In genomic region chr6:92776356-92776755, GRCm38 (mm10) we compare ENCODE assay signal across 10 mouse cellular contexts. TPM values are rescaled to one million over a fixed set of nuclear protein-coding genes. Genes with fewer than 3 reads are reported as not detected.
DNase-seq lines count a peak whose midpoint lies in the region; ATAC-seq and TF ChIP-seq lines count a peak whose summit lies in the region.
"Had no signal": no experiment of that assay in that cellular context is flagged by ENCODE, and none has a peak within 500 bp of the region (broad histone marks: within the 10 kb centered on the region; RNA-seq: fewer than 3 reads in every experiment).

No protein-coding gene starts in this region.

- H3K27me3 ChIP-seq in cerebellum, adult 2 months (ENCODE audit: control insufficient read depth, insufficient read depth, low read length), result no peaks in the 10 kb centered on the region
- H3K27me3 ChIP-seq in liver, embryonic 14.5 days (ENCODE audit: control insufficient read depth, insufficient read depth, low read length), result no peaks in the 10 kb centered on the region
- H3K27me3 ChIP-seq in liver, embryonic 12.5 days (replicated peaks), result no peaks in the 10 kb centered on the region
- no peaks in the 10 kb centered on the region for H3K27me3 ChIP-seq in forebrain, embryonic 11.5 days (ENCODE audit: control insufficient read depth, insufficient read depth, low read length)
- H3K27me3 ChIP-seq: heart, embryonic 13.5 days had no signal

- H3K27ac ChIP-seq in cerebellum, adult 2 months (ENCODE audit: insufficient read depth, low read length), result no peak overlapping the region
- no peak overlapping the region for H3K27ac ChIP-seq in liver, embryonic 14.5 days
- no peak overlapping the region for H3K27ac ChIP-seq in liver, embryonic 12.5 days
- no peak overlapping the region for H3K27ac ChIP-seq in forebrain, embryonic 11.5 days (ENCODE audit: low read depth, low read length)
- H3K27ac ChIP-seq: heart, embryonic 13.5 days; macrophage had no signal

- no peak for TF ChIP-seq EP300 in liver, embryonic 14.5 days (IDR thresholded peaks at IDR 0.05; ENCODE audit: low read depth)

- 3% methylated on average over 2 of the region's 2 CpGs for WGBS in cerebellum, adult 2 months
- 36% methylated on average over 2 of the region's 2 CpGs for WGBS in liver, embryonic 14.5 days (ENCODE audit: insufficient replicate concordance)
- 30% methylated on average over 2 of the region's 2 CpGs for WGBS in liver, embryonic 12.5 days (ENCODE audit: insufficient replicate concordance)
- 33% methylated on average over 2 of the region's 2 CpGs for WGBS in forebrain, embryonic 11.5 days

- DNase-seq in cerebellum, adult 2 months, result peak in 1 of 2 experiments; percentile 22
- no peak for DNase-seq in cerebellum, adult 11 months
- peak in 1 of 3 experiments; percentile 10 for DNase-seq in liver, embryonic 14.5 days (ENCODE audit: low read depth in 3 of 3, low spot score in 3 of 3)
- peak; percentile 9 for DNase-seq in cerebellum, adult 8-10 months
- DNase-seq in kidney, postnatal 14 days, result peak; percentile 58
- no peak for DNase-seq in forebrain, embryonic 11.5 days (ENCODE audit: low spot score)

- no peak overlapping the region for H3K4me3 ChIP-seq in cerebellum, adult 2 months (replicated peaks; ENCODE audit: insufficient read depth, low read depth, low read length)
- H3K4me3 ChIP-seq in liver, embryonic 14.5 days (ENCODE audit: insufficient read depth in 1 of 2, low read depth in 2 of 2, low read length in 2 of 2), result no peak overlapping the region
- H3K4me3 ChIP-seq in liver, embryonic 12.5 days, result no peak overlapping the region
- no peak overlapping the region for H3K4me3 ChIP-seq in forebrain, embryonic 11.5 days (ENCODE audit: low read depth, low read length)
- H3K4me3 ChIP-seq: heart, embryonic 13.5 days had no signal

- no peaks in the 10 kb centered on the region for H3K36me3 ChIP-seq in liver, embryonic 14.5 days (replicated peaks; ENCODE audit: control insufficient read depth, insufficient read depth, low read depth)
- H3K36me3 ChIP-seq in liver, embryonic 12.5 days, result no peaks in the 10 kb centered on the region
- H3K36me3 ChIP-seq in forebrain, embryonic 11.5 days (ENCODE audit: control insufficient read depth, insufficient read depth, low read length), result no peaks in the 10 kb centered on the region

- no peaks in the 10 kb centered on the region for H3K4me1 ChIP-seq in cerebellum, adult 2 months (ENCODE audit: control insufficient read depth, insufficient read depth, low read length)
- H3K4me1 ChIP-seq in liver, embryonic 14.5 days (replicated peaks; ENCODE audit: control insufficient read depth in 2 of 2, insufficient read depth in 2 of 2, low read length in 1 of 2), result no peaks in the 10 kb centered on the region
- no peaks in the 10 kb centered on the region for H3K4me1 ChIP-seq in liver, embryonic 12.5 days
- no peaks in the 10 kb centered on the region for H3K4me1 ChIP-seq in forebrain, embryonic 11.5 days (replicated peaks; ENCODE audit: control insufficient read depth, insufficient read depth, low read length)
- H3K4me1 ChIP-seq: heart, embryonic 13.5 days had no signal

- TF ChIP-seq POLR2A in cerebellum, adult 2 months (IDR thresholded peaks at IDR 0.05; ENCODE audit: borderline replicate concordance, insufficient read depth, low read length), result no peak

- H3K9me3 ChIP-seq in liver, embryonic 14.5 days (ENCODE audit: control insufficient read depth, low read length), result no peaks in the 10 kb centered on the region
- no peaks in the 10 kb centered on the region for H3K9me3 ChIP-seq in liver, embryonic 12.5 days (replicated peaks)
- no peaks in the 10 kb centered on the region for H3K9me3 ChIP-seq in forebrain, embryonic 11.5 days (ENCODE audit: control insufficient read depth, low read length)
- H3K9me3 ChIP-seq: heart, embryonic 13.5 days had no signal

- ATAC-seq in liver, embryonic 14.5 days (ENCODE audit: insufficient read depth), result no peak
- ATAC-seq in liver, embryonic 12.5 days, result no peak
- no peak for ATAC-seq in activated CD4-positive, CD25-positive, alpha-beta regulatory T cell, adult 4 months
- no peak for ATAC-seq in forebrain, embryonic 11.5 days (replicated peaks; ENCODE audit: low FRiP score)

- H3K4me2 ChIP-seq in liver, embryonic 14.5 days (ENCODE audit: low read depth), result no peak overlapping the region
- no peak overlapping the region for H3K4me2 ChIP-seq in liver, embryonic 12.5 days
- H3K4me2 ChIP-seq in forebrain, embryonic 11.5 days (ENCODE audit: low read depth, low read length, severe bottlenecking), result no peak overlapping the region
- H3K4me2 ChIP-seq: heart, embryonic 13.5 days had no signal

- no peak overlapping the region for H3K9ac ChIP-seq in liver, embryonic 14.5 days (replicated peaks)
- H3K9ac ChIP-seq in liver, embryonic 12.5 days, result no peak overlapping the region
- H3K9ac ChIP-seq in forebrain, embryonic 11.5 days (ENCODE audit: low read length), result no peak overlapping the region
- H3K9ac ChIP-seq: heart, embryonic 13.5 days had no signal

- peak; percentile 49; the same call in 1 of the 2 replicates for TF ChIP-seq CTCF in cerebellum, adult 2 months (IDR thresholded peaks at IDR 0.05; ENCODE audit: borderline replicate concordance, insufficient read depth, low read depth, low read length)
- peak; percentile 50 for TF ChIP-seq CTCF in liver, embryonic 14.5 days (IDR thresholded peaks at IDR 0.05; ENCODE audit: low read depth)

RNA-seq across cellular contexts. Expression of gene A730049H05Rik, which starts 39.9 kb away (rescaled TPM):
- 0.18 and 0.21 TPM in 2 replicates for polyA plus RNA-seq in cerebellum, adult 2 months (2012; rRNA removed)
- polyA plus RNA-seq in liver, embryonic 14.5 days (2012; rRNA removed), result 0.02 TPM in 2 replicates
- polyA plus RNA-seq in liver, embryonic 14.5 days (2014; fragmentation: Nextera tagmentation; extraction: Ambion mirVana), result 0.22 TPM in 1 of 2 replicates, not detected in the other
- polyA plus RNA-seq in liver, embryonic 12.5 days (2016; fragmentation: Nextera tagmentation; extraction: Ambion mirVana), result 0.07 and 0.08 TPM in 2 replicates
- polyA plus RNA-seq in activated CD4-positive, CD25-positive, alpha-beta regulatory T cell, adult 4 months (2017; shearing (Covaris generic)), result not detected
- 0.12 and 0.36 TPM in 2 replicates for polyA plus RNA-seq in forebrain, embryonic 11.5 days (2014; fragmentation: Nextera tagmentation; extraction: Ambion mirVana)
- polyA plus RNA-seq: macrophage had no signal

Comparison
In these comparisons a context has a peak if more than half of its experiments do, and no peak if none do; other contexts are left out.
1. DNase-seq: peak in cerebellum, adult 8-10 months (single experiment) and kidney, postnatal 14 days (single experiment); none in cerebellum, adult 11 months (single experiment) and forebrain, embryonic 11.5 days (single experiment).